Mouse (Mus musculus): ENCODE results near the gene Cdkn1b. TPM values are rescaled to one million over a fixed set of nuclear protein-coding genes. Genes with fewer than 3 reads are reported as not detected.

Cdkn1b gene
- 29.9 TPM in 2 replicates for polyA plus RNA-seq (2014; fragmentation: Nextera tagmentation; extraction: Ambion mirVana)

DNA sequence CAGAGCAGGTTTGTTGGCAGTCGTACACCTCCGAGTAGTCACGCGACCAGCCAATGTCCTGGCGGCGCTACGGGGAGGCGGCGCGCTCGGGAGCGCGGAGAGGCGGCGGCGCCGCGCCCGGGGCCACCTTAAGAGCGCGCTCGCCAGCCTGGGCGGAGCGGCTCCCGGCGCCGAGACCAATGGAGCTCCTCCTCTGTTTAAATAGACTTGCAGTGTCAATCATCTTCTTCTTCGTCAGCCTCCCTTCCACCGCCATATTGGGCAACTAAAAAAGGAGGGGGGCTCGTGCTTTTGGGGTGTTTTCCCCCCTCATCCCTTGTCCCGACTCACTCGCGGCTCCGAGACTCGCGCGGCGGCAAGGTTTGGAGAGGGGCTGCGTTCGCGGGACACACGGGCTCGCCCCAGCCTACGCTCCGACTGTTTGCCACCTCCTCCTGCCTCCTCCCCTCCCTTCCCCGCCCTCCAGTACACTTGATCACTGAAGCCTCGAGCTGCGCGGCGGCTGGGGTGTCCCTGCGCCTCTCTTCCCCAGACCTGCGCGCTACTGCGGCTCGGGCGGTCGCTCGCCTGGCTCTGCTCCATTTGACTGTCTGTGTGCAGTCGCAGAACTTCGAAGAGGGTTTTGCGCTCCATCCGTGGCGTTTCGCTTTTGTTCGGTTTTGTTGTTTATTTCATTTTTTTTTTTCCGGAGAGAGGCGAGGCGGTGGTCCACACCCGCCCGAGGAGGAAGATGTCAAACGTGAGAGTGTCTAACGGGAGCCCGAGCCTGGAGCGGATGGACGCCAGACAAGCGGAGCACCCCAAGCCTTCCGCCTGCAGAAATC is at the start of gene Cdkn1b:
Gene Cdkn1b, plus strand, starts transcription at position 212 of the 824 bp plus-strand sequence.
- under 1% methylated on average over 77 of the region's 77 CpGs for WGBS
- ATAC-seq (ENCODE audit: low FRiP score, low TSS enrichment) = peak; percentile 94
- H3K27ac ChIP-seq (replicated peaks; ENCODE audit: low read depth, low read length) = peak within 1 kb of the TSS; percentile 98
- H3K9ac ChIP-seq (replicated peaks; ENCODE audit: low read length) = peak within 1 kb of the TSS; percentile 77
- no peaks in the 10 kb centered on the region for H3K9me3 ChIP-seq (ENCODE audit: control insufficient read depth, low read length)
- H3K27me3 ChIP-seq (ENCODE audit: control insufficient read depth, insufficient read depth, low read length) = no peaks in the 10 kb centered on the region
- H3K4me3 ChIP-seq (replicated peaks; ENCODE audit: low read depth, low read length) = peak within 1 kb of the TSS; percentile 72
- 0 out of 2 replicates have a peak, but pooled peaks cover 5% of the 10 kb centered on the region for H3K36me3 ChIP-seq (ENCODE audit: control insufficient read depth, insufficient read depth, low read length)
- H3K4me1 ChIP-seq (ENCODE audit: control insufficient read depth, insufficient read depth, low read length) = peaks cover 26% of the 10 kb centered on the region
- peak within 1 kb of the TSS; percentile 95 for H3K4me2 ChIP-seq (ENCODE audit: low read length)
- peak; percentile 96 for DNase-seq

DNA sequence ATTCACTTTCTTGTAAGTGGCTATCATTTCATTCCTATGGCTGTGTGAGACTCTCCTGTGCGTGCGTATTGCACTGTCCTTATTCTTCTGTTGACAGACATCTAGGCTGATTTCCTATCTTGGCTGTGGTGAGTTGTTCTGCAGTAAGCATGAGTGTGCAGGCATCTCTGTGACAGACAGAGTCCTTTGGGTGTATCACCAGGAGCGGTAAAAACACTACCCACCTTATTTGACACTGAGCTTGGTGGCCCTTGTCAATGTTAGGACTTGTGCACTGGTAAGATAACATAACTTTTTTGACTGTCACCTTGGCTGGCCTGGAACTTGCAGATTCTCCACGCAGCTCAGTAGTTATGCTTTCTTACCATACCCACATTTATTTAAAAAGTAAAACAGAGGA is 49.3 kb upstream of the Cdkn1b start:
- no peak overlapping the region for H3K9ac ChIP-seq (replicated peaks; ENCODE audit: low read length)
- DNase-seq (no peak), ATAC-seq (ENCODE audit: low FRiP score, low TSS enrichment) (no peak)
- H3K9me3 ChIP-seq (ENCODE audit: control insufficient read depth, low read length) = no peaks in the 10 kb centered on the region
- H3K4me3 ChIP-seq (replicated peaks; ENCODE audit: low read depth, low read length) = no peak overlapping the region
- H3K4me1 ChIP-seq (ENCODE audit: control insufficient read depth, insufficient read depth, low read length) = no peaks in the 10 kb centered on the region
- H3K4me2 ChIP-seq (ENCODE audit: low read length) = no peak overlapping the region
- peaks cover 60% of the 10 kb centered on the region for H3K36me3 ChIP-seq (ENCODE audit: control insufficient read depth, insufficient read depth, low read length)
- no peak overlapping the region for H3K27ac ChIP-seq (replicated peaks; ENCODE audit: low read depth, low read length)
- no peaks in the 10 kb centered on the region for H3K27me3 ChIP-seq (ENCODE audit: control insufficient read depth, insufficient read depth, low read length)
- 98% methylated on average over 4 of the region's 4 CpGs for WGBS

DNA sequence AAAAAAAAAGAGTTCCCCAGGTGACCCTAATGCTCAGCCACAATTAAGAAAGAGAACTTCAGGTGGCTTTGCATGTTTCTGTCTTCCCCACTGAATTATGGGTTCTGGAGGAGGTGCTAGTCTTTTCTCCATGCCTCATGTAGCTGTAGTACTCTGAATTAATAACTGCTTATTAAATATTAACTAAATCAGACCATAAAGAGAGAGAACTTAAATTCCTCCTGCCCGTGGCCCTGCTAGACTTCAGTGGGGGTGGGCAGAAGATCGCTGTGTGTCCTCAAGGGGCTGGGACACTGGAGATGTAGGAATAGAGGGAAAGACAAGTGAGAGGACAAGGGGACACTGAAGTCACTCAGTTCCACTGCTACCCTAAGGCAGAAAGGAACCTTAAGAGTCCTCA is 48.0 kb upstream of the Cdkn1b start:
- Histone ChIP-seq H3K9ac (replicated peaks; ENCODE audit: low read length) (no peak overlapping the region), H3K4me3 (replicated peaks; ENCODE audit: low read depth, low read length) (no peak overlapping the region), H3K36me3 (ENCODE audit: control insufficient read depth, insufficient read depth, low read length) (peaks cover 58% of the 10 kb centered on the region), H3K27ac (replicated peaks; ENCODE audit: low read depth, low read length) (no peak overlapping the region), H3K27me3 (ENCODE audit: control insufficient read depth, insufficient read depth, low read length) (no peaks in the 10 kb centered on the region), H3K4me2 (ENCODE audit: low read length) (no peak overlapping the region), H3K9me3 (ENCODE audit: control insufficient read depth, low read length) (no peaks in the 10 kb centered on the region), H3K4me1 (ENCODE audit: control insufficient read depth, insufficient read depth, low read length) (no peaks in the 10 kb centered on the region)
- WGBS = 86% methylated on average over 2 of the region's 2 CpGs
- ATAC-seq (ENCODE audit: low FRiP score, low TSS enrichment) (no peak), DNase-seq (no peak)

DNA sequence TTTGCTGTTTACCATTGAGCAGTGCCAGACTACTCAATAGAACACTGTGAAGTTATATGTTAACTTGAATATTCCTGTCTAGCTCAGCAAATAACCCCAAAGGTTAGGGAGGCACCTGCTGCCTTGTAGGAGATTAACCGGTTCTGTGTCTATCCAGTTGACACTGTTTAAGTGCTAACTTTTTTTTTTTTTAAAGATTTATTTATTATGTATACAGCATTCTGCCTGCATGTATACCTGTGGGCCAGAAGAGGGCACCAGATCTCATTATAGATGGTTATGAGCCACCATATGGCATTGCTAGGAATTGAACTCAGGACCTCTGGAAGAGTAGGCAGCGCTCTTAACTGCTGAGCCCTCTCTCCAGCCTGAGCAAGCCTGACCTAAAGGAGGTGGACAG is 47.2 kb upstream of the Cdkn1b start:
- H3K4me3 ChIP-seq (replicated peaks; ENCODE audit: low read depth, low read length) = no peak overlapping the region
- ATAC-seq (ENCODE audit: low FRiP score, low TSS enrichment) (no peak), DNase-seq (no peak)
- H3K36me3 ChIP-seq (ENCODE audit: control insufficient read depth, insufficient read depth, low read length) = peaks cover 50% of the 10 kb centered on the region
- H3K27ac ChIP-seq (replicated peaks; ENCODE audit: low read depth, low read length) = no peak overlapping the region
- WGBS = 89% methylated on average over 2 of the region's 2 CpGs
- no peaks in the 10 kb centered on the region for H3K9me3 ChIP-seq (ENCODE audit: control insufficient read depth, low read length)
- H3K27me3 ChIP-seq (ENCODE audit: control insufficient read depth, insufficient read depth, low read length) = no peaks in the 10 kb centered on the region
- H3K4me2 ChIP-seq (ENCODE audit: low read length) = no peak overlapping the region
- no peaks in the 10 kb centered on the region for H3K4me1 ChIP-seq (ENCODE audit: control insufficient read depth, insufficient read depth, low read length)
- H3K9ac ChIP-seq (replicated peaks; ENCODE audit: low read length) = no peak overlapping the region

DNA sequence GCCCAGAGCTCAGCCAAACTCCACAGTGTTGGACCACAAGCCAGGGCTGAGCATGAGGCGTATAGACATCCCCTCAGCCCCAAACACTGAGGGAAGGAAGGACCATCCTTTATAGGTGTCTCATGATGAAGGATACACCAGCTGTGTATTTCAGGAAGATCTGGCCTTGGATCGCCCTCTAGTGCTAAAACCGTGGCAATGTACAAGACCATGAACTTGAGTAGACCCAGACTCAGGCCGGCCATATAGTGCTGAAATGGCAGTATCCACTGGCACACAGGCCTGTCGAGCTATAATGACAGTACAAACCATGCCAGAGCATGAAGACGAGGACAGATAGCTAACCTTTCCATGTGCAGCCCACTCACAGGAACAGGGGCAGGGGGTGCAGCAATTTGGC is 43.4 kb upstream of the Cdkn1b start:
- 76% methylated on average over 6 of the region's 6 CpGs for WGBS
- peaks cover 10% of the 10 kb centered on the region for H3K4me1 ChIP-seq (ENCODE audit: control insufficient read depth, insufficient read depth, low read length)

DNA sequence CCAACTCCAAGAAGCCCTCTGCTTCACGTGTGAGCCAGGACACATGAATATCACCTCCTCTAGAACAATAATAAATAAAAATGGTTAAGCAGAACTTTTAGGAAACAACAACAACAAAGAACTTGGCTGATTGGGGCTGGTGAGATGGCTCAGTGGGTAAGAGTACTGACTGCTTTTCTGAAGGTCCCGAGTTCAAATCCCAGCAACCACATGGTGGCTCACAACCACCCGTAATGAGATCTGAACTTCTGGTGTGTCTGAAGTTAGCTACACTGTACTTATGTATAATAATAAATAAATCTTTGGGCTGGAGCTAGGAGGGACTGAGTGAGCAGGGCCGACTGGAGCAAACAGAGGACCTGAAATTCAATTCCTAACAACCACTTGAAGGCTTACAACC is 42.9 kb upstream of the Cdkn1b start:
- Histone ChIP-seq H3K27ac (replicated peaks; ENCODE audit: low read depth, low read length) (no peak overlapping the region), H3K36me3 (ENCODE audit: control insufficient read depth, insufficient read depth, low read length) (peaks cover 21% of the 10 kb centered on the region), H3K4me3 (replicated peaks; ENCODE audit: low read depth, low read length) (no peak overlapping the region), H3K9me3 (ENCODE audit: control insufficient read depth, low read length) (no peaks in the 10 kb centered on the region), H3K4me1 (ENCODE audit: control insufficient read depth, insufficient read depth, low read length) (peaks cover 10% of the 10 kb centered on the region), H3K27me3 (ENCODE audit: control insufficient read depth, insufficient read depth, low read length) (no peaks in the 10 kb centered on the region), H3K4me2 (ENCODE audit: low read length) (no peak overlapping the region), H3K9ac (replicated peaks; ENCODE audit: low read length) (no peak overlapping the region)
- DNase-seq (no peak), ATAC-seq (ENCODE audit: low FRiP score, low TSS enrichment) (no peak)
- WGBS = 94% methylated on average over 4 of the region's 4 CpGs

More for the DNA sequence above, 43.4 kb upstream of the Cdkn1b start:
- no peaks in the 10 kb centered on the region for H3K9me3 ChIP-seq (ENCODE audit: control insufficient read depth, low read length)
- ATAC-seq (ENCODE audit: low FRiP score, low TSS enrichment) = no peak
- H3K4me3 ChIP-seq (replicated peaks; ENCODE audit: low read depth, low read length) = no peak overlapping the region
- H3K4me2 ChIP-seq (ENCODE audit: low read length) = no peak overlapping the region
- no peak overlapping the region for H3K27ac ChIP-seq (replicated peaks; ENCODE audit: low read depth, low read length)
- H3K9ac ChIP-seq (replicated peaks; ENCODE audit: low read length) = no peak overlapping the region
- H3K36me3 ChIP-seq (ENCODE audit: control insufficient read depth, insufficient read depth, low read length) = peaks cover 17% of the 10 kb centered on the region
- DNase-seq = peak; percentile 23
- H3K27me3 ChIP-seq (ENCODE audit: control insufficient read depth, insufficient read depth, low read length) = no peaks in the 10 kb centered on the region

DNA sequence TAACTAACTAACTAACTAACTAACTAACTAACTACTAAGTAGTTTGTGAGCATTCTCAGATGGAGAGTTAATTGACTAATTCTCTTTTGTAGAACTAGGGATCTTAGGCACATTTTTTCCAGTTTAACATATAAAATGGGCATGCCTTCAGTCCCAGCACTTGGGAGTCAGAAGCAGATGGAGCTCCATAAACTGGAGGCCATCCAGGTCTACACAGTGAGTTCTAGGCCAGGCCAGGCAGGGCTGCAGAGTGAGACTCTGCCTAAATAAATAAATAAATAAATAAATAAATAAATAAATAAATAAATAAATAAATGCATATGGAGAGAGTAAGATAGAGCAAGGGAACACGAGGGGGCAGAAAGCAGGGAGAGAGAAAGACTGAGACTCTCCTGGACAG is 42.3 kb upstream of the Cdkn1b start:
- Histone ChIP-seq H3K27ac (replicated peaks; ENCODE audit: low read depth, low read length) (no peak overlapping the region), H3K27me3 (ENCODE audit: control insufficient read depth, insufficient read depth, low read length) (no peaks in the 10 kb centered on the region), H3K36me3 (ENCODE audit: control insufficient read depth, insufficient read depth, low read length) (peaks cover 25% of the 10 kb centered on the region), H3K4me1 (ENCODE audit: control insufficient read depth, insufficient read depth, low read length) (peaks cover 10% of the 10 kb centered on the region), H3K9ac (replicated peaks; ENCODE audit: low read length) (no peak overlapping the region), H3K4me2 (ENCODE audit: low read length) (no peak overlapping the region), H3K4me3 (replicated peaks; ENCODE audit: low read depth, low read length) (no peak overlapping the region), H3K9me3 (ENCODE audit: control insufficient read depth, low read length) (no peaks in the 10 kb centered on the region)
- DNase-seq (no peak), ATAC-seq (ENCODE audit: low FRiP score, low TSS enrichment) (no peak)
- 75% methylated on average over 1 of the region's 1 CpGs for WGBS

DNA sequence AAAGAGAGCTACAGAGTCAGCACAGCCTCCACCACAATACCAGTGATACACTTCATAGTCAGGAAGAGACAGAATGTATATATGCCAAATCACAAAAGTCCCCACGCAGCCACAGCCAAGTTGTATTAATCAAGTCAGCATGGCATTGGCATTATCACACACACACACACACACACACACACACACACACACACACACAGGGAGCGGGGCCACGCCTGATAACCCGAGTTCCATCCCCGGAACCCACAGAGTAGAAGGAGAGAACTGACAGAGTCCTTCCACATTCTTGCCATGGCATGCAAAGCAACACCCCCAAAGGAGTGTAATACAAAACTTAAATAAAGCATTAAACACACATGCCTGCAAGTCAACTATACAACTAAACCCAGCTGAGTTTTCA is 40.6 kb upstream of the Cdkn1b start:
- peaks cover 20% of the 10 kb centered on the region for H3K36me3 ChIP-seq (ENCODE audit: control insufficient read depth, insufficient read depth, low read length)
- no peaks in the 10 kb centered on the region for H3K27me3 ChIP-seq (ENCODE audit: control insufficient read depth, insufficient read depth, low read length)
- ATAC-seq (ENCODE audit: low FRiP score, low TSS enrichment) (no peak), DNase-seq (no peak)
- no peak overlapping the region for H3K27ac ChIP-seq (replicated peaks; ENCODE audit: low read depth, low read length)
- H3K4me3 ChIP-seq (replicated peaks; ENCODE audit: low read depth, low read length) = no peak overlapping the region
- H3K9ac ChIP-seq (replicated peaks; ENCODE audit: low read length) = no peak overlapping the region
- peaks cover 13% of the 10 kb centered on the region for H3K4me1 ChIP-seq (ENCODE audit: control insufficient read depth, insufficient read depth, low read length)
- no peak overlapping the region for H3K4me2 ChIP-seq (ENCODE audit: low read length)
- no peaks in the 10 kb centered on the region for H3K9me3 ChIP-seq (ENCODE audit: control insufficient read depth, low read length)
- 96% methylated on average over 5 of the region's 5 CpGs for WGBS

DNA sequence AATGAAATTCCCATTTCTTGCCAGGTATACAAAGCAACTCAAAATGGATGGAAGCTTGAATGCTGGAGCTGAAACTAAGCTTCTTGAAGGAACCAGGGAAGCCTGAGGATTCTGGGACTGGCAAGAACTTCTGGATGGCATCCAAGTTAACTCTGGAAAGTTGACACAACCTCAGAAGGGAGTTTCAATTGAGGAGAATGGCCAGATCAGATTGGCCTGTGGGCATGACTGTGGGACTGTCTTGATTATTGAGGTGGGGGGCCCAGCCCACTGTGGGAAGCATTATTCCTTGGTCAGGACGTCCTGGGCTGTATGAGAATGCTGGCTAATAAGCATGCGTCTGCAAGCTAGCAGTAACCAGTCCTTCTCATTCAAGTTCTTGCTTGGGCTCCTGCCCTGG is 40.2 kb upstream of the Cdkn1b start:
- peaks cover 18% of the 10 kb centered on the region for H3K4me1 ChIP-seq (ENCODE audit: control insufficient read depth, insufficient read depth, low read length)
- no peak overlapping the region for H3K27ac ChIP-seq (replicated peaks; ENCODE audit: low read depth, low read length)
- DNase-seq = peak; percentile 22
- H3K27me3 ChIP-seq (ENCODE audit: control insufficient read depth, insufficient read depth, low read length) = no peaks in the 10 kb centered on the region
- peaks cover 22% of the 10 kb centered on the region for H3K36me3 ChIP-seq (ENCODE audit: control insufficient read depth, insufficient read depth, low read length)
- H3K9me3 ChIP-seq (ENCODE audit: control insufficient read depth, low read length) = no peaks in the 10 kb centered on the region
- ATAC-seq (ENCODE audit: low FRiP score, low TSS enrichment) = no peak
- no peak overlapping the region for H3K4me3 ChIP-seq (replicated peaks; ENCODE audit: low read depth, low read length)
- no peak overlapping the region for H3K4me2 ChIP-seq (ENCODE audit: low read length)
- H3K9ac ChIP-seq (replicated peaks; ENCODE audit: low read length) = no peak overlapping the region
- 50% methylated on average over 2 of the region's 2 CpGs for WGBS

Data from midbrain, embryonic 14.5 days (tissue).